Mouse (Mus musculus): Measurements from ENCODE around the gene Mfsd12.

DNA sequence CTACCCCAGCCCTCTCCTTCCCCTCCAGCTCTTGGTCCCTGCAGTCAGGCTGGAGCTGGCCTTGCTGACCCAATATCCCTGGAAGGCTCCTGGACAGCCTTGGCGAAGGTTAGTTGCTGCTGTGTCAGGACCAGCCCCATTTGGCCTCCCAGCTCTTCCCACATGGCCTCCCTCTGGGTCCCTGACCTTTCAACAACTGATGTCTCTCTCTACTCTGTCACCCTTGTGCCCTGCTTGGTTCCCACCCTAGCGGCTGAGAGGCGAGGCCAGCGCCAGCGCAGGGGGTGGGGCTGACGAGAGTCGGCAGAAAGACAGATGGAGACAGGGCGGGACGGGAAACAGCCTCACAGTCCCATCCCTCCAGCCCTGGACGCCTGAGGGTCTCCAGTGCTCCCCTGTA lies 28.9 kb upstream of the Mfsd12 start, which contains the start of gene Tbxa2r:
- TF ChIP-seq POLR2A (IDR thresholded peaks at IDR 0.05; ENCODE audit: low read depth, low read length) = no peak
- no peak for TF ChIP-seq POLR2AphosphoS2 (IDR thresholded peaks at IDR 0.05; ENCODE audit: low read depth, low read length)
- TF ChIP-seq NELFE (IDR thresholded peaks at IDR 0.05; ENCODE audit: low read depth, low read length) = no peak
- no peak for TF ChIP-seq CTCF (conservative IDR thresholded peaks at IDR 0.05 in 1 of 2, IDR thresholded peaks at IDR 0.05 in 1 of 2; ENCODE audit: low read depth in 2 of 2, low read length in 2 of 2)
- TF ChIP-seq RCOR1 (conservative IDR thresholded peaks at IDR 0.05; ENCODE audit: low read depth, low read length) = no peak
- TF ChIP-seq TCF12 (IDR thresholded peaks at IDR 0.05; ENCODE audit: low read depth, low read length) = no peak
- no peak for TF ChIP-seq HCFC1 (IDR thresholded peaks at IDR 0.05; ENCODE audit: low read depth, low read length)
- no peak for TF ChIP-seq MAX (IDR thresholded peaks at IDR 0.05; ENCODE audit: low read length)
- no peak for TF ChIP-seq CHD1 (IDR thresholded peaks at IDR 0.05; ENCODE audit: low read depth, low read length)
- no peak for TF ChIP-seq ZNF384 (IDR thresholded peaks at IDR 0.05; ENCODE audit: low read depth, low read length)
